Mouse (Mus musculus) embryo, embryonic 11.5 days (tissue): Measurements from ENCODE around the gene Ccdc69.

Experiments
- DNase-seq: peaks from one replicate; pipeline ENCODE4 v3.0.0-alpha.2; 2012; ENCODE audit warnings: low read depth, low spot score

Gene Ccdc69

DNA sequence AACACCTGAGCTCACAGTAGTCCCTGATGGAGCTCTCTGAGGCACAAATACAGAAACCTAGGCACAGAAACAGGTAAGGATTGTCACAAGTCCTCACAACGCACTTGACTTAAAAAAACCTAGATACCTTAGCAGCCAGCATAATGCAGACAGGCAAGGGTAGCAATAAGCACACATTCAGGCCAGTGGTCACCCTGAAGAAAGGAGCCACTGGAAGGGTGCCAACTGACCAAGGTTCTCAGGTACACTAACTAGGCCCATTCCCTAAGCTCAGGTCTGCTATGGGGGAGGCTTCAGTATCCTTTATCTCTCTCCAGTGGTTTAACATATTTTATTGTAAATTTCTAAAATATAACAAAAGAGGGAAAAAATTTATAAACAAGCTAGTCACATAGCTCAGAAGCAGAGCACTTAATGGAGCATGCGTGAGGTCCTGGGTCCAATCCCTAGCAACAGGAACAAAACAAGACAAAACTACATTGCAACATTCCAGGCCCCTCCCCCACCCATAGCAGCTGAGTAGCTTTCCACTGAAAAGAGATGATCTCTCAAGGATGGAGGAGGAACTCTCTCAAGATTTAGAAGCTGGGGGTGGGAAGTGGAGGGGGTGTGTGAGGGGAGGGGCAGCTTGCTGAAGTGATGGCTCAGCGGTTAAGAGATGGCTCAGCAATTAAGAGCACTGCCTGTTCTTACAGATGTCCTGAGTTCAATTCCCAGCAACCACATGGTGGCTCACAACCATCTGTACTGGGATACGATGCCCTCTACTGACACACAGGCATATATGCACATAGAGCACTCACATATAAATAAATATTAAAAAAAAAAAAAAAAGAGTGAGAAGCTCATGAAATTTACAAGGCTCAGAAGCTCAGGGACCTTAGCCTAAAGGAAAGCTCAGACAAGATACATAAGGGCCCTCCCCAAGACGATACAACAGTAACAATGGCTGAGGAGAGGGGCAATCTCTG lies 65.1 kb downstream of the Ccdc69 start:
- no peak for DNase-seq

GRCm38 (mm10) chr11:55011440-55011839 lies 66.5 kb downstream of the Ccdc69 start:
- no peak for DNase-seq

DNA sequence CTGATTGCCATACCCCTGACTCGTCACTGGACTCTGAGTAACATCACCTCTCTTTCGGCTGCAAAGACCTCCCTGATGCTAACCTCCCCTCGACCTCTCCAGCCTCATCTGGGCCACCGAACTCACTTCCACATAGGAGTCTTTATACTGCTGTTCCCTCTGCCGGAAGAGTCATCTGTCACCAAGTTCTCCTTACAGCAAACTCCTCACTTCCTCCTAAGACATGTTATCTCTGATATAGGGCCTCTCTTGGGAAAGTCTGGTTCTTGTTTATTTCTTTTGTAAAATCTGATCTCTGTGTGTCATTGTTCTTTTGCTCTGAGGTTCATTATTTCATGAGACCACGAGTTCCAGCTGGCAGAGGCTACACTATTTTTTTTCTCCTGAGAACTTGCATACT lies 69.7 kb downstream of the Ccdc69 start:
- DNase-seq: no peak

GRCm38 (mm10) chr11:55005684-55006083 lies 72.2 kb downstream of the Ccdc69 start:
- DNase-seq: no peak

DNA sequence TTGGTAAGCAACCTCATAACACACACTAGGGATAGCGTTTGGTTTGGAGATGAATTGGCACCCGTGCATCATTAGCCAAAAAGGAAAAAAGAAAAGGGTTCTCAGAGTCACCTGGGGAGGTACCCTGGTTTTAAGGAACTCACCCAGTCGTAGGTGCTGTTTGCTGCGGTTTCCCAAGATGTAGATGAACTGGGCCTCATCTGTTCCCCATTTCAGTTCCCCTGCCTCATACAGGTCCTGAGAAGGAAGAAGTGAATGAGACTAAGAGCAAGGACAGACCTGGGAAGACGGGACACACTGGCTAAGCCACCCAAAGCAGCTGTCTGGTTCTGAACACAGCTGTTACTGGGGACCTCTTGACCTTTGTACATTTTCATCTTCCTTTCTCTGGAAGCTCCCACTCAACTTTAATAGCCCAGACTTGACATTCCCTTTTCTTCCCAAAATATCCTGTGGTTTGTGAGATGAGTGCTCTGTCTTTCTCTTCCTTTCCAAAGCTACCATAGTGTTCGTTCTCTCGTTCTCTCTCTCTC lies 72.9 kb downstream of the Ccdc69 start:
- no peak for DNase-seq
